Mouse (Mus musculus) embryonic fibroblast, embryonic 13.5 days (primary cell): Measurements from ENCODE around the gene 4933428G20Rik. TPM values are rescaled to one million over a fixed set of nuclear protein-coding genes. Genes with fewer than 3 reads are reported as not detected.
A peak's percentile ranks its signal among the peaks of the same experiment; 100 is the strongest.

Experiments
- H3K27ac ChIP-seq: 2 replicates; pipeline ENCODE4 v1.5.1; 2012; ENCODE audit warnings: low read length, control low read depth, inconsistent platforms; ENCODE audit not compliant: insufficient read depth
- H3K4me1 ChIP-seq: 2 replicates; pipeline ENCODE4 v1.6.1; 2011; ENCODE audit warnings: low read length; ENCODE audit not compliant: control insufficient read depth, insufficient read depth
- H3K4me3 ChIP-seq: 2 replicates; pipeline ENCODE4 v1.5.1; 2011; ENCODE audit warnings: mild to moderate bottlenecking, control low read depth, low read length; ENCODE audit not compliant: insufficient read depth
- CTCF ChIP-seq: IDR thresholded peaks from 2 replicates; pipeline ENCODE4 v1.5.1; 2011; ENCODE audit warnings: mild to moderate bottlenecking, control low read depth, low read length, moderate library complexity, borderline replicate concordance; ENCODE audit not compliant: insufficient read depth
- POLR2A ChIP-seq: IDR thresholded peaks from 2 replicates; pipeline ENCODE4 v1.6.1; 2011; ENCODE audit warnings: low read depth, mild to moderate bottlenecking, control low read depth, low read length, moderate library complexity
- polyA plus RNA-seq: library from polyadenylated mRNA; stranded (reverse); fragments of >200 nt; gene quantifications from 2 replicates; pipeline ENCODE4 v1.2.4, GENCODE M21; 2011; ENCODE audit warnings: low read depth; ENCODE audit not compliant: missing spikeins, insufficient read length

The 4933428G20Rik gene
- not detected in 2 replicates for polyA plus RNA-seq

GRCm38 (mm10) chr11:97499865-97500719 is at the start of gene 4933428G20Rik:
Gene 4933428G20Rik, minus strand, starts transcription at chr11:97500340.
- peaks cover 8% of the 10 kb centered on the region for H3K4me1 ChIP-seq
- no peak within 1 kb of the TSS for H3K27ac ChIP-seq
- no peak within 1 kb of the TSS for H3K4me3 ChIP-seq
- TF ChIP-seq POLR2A, result no peak
- TF ChIP-seq CTCF, result no peak

GRCm38 (mm10) chr11:97548757-97549156 is 48.6 kb upstream of the 4933428G20Rik start:
- TF ChIP-seq POLR2A (no peak), CTCF (no peak)
- Histone ChIP-seq H3K27ac (no peak overlapping the region), H3K4me1 (no peaks in the 10 kb centered on the region), H3K4me3 (no peak overlapping the region)

- no peak overlapping the region for H3K27ac ChIP-seq
- TF ChIP-seq CTCF (no peak), POLR2A (no peak)
- H3K4me3 ChIP-seq, result no peak overlapping the region
These were observed 48.0 kb upstream of the 4933428G20Rik start for GRCm38 (mm10) chr11:97547957-97548706.

GRCm38 (mm10) chr11:97546804-97547411 is 46.8 kb upstream of the 4933428G20Rik start:
- Histone ChIP-seq H3K27ac (no peak overlapping the region), H3K4me1 (no peaks in the 10 kb centered on the region), H3K4me3 (0 out of 2 replicates have a peak overlapping the region, but pooled peaks have one; percentile 8)
- TF ChIP-seq CTCF (no peak), POLR2A (no peak)

More at GRCm38 (mm10) chr11:97547957-97548706, 48.0 kb upstream of the 4933428G20Rik start:
- H3K4me1 ChIP-seq, result no peaks in the 10 kb centered on the region

- TF ChIP-seq CTCF (no peak), POLR2A (no peak)
- no peaks in the 10 kb centered on the region for H3K4me1 ChIP-seq
- H3K4me3 ChIP-seq, result no peak overlapping the region
- no peak overlapping the region for H3K27ac ChIP-seq
These were observed 45.8 kb upstream of the 4933428G20Rik start for GRCm38 (mm10) chr11:97545808-97546560.

- Histone ChIP-seq H3K4me3 (no peak overlapping the region), H3K4me1 (no peaks in the 10 kb centered on the region), H3K27ac (no peak overlapping the region)
- TF ChIP-seq POLR2A, result no peak
- no peak for TF ChIP-seq CTCF
These were observed 43.7 kb upstream of the 4933428G20Rik start for GRCm38 (mm10) chr11:97543883-97544282.

- Histone ChIP-seq H3K27ac (no peak overlapping the region), H3K4me1 (no peaks in the 10 kb centered on the region), H3K4me3 (no peak overlapping the region)
- TF ChIP-seq POLR2A (no peak), CTCF (no peak)
These were observed 43.1 kb upstream of the 4933428G20Rik start for GRCm38 (mm10) chr11:97543181-97543733.

- TF ChIP-seq POLR2A, result no peak
- TF ChIP-seq CTCF, result no peak
- Histone ChIP-seq H3K4me3 (no peak overlapping the region), H3K4me1 (no peaks in the 10 kb centered on the region), H3K27ac (no peak overlapping the region)
These were observed 42.3 kb upstream of the 4933428G20Rik start for GRCm38 (mm10) chr11:97542171-97543150.
